Mouse (Mus musculus) CH12.LX (cell line): ENCODE measurements around the gene Tfr2. TPM values are rescaled to one million over a fixed set of nuclear protein-coding genes. Genes with fewer than 3 reads are reported as not detected.

Experiments
- DNase-seq: peaks from one replicate; pipeline ENCODE4 v3.0.0-alpha.2; 2013; ENCODE audit errors: extremely low read depth
- H3K27ac ChIP-seq: 2 replicates; pipeline ENCODE4 v1.5.1; 2012; ENCODE audit warnings: low read depth, mild to moderate bottlenecking, control low read depth, moderate library complexity; ENCODE audit not compliant: insufficient read depth
- H3K27me3 ChIP-seq: replicated peaks from 2 replicates; pipeline ENCODE3; 2012; ENCODE audit warnings: inconsistent platforms
- H3K36me3 ChIP-seq, 2 experiments: replicated peaks in 1 of 2; 2 replicates each; pipeline versions ENCODE3 to v1.6.1; 2012; ENCODE audit warnings: inconsistent platforms in 1 of 2, low read length in 1 of 2, mild to moderate bottlenecking in 1 of 2, mixed read lengths in 1 of 2, moderate library complexity in 1 of 2; ENCODE audit not compliant: control insufficient read depth in 1 of 2, insufficient read depth in 1 of 2
- H3K4me1 ChIP-seq, 2 experiments: 2 replicates each; pipeline ENCODE4 v1.6.1; 2012; ENCODE audit warnings: inconsistent platforms in 1 of 2, moderate library complexity in 1 of 2; ENCODE audit not compliant: insufficient read depth in 2 of 2, control insufficient read depth in 1 of 2
- H3K4me2 ChIP-seq: 2 replicates; pipeline ENCODE4 v1.6.1; 2012; ENCODE audit warnings: low read depth, mild to moderate bottlenecking, control low read depth; ENCODE audit not compliant: poor library complexity, insufficient read depth, severe bottlenecking
- H3K4me3 ChIP-seq, 3 experiments: fragments of 150-350 bp in 1 of 3; sonication (generic) in 1 of 3; replicated peaks in 1 of 3; 2 replicates each; pipeline versions ENCODE3 to v1.5.1; 2011 to 2012; ENCODE audit warnings: low read depth in 2 of 3, low read length in 2 of 3, mild to moderate bottlenecking in 2 of 3, moderate library complexity in 2 of 3, control low read depth in 1 of 3, improper control_type of control experiment in 1 of 3, inconsistent platforms in 1 of 3, mixed read lengths in 1 of 3; ENCODE audit not compliant: poor library complexity in 1 of 3
- H3K79me2 ChIP-seq: replicated peaks from 2 replicates; pipeline ENCODE4 v1.6.1; 2012; ENCODE audit warnings: mild to moderate bottlenecking, moderate library complexity; ENCODE audit not compliant: control insufficient read depth, poor library complexity, insufficient read depth, severe bottlenecking; ENCODE audit errors: extremely low read depth
- H3K9ac ChIP-seq: 2 replicates; pipeline ENCODE4 v1.6.1; 2012; ENCODE audit warnings: low read depth, mild to moderate bottlenecking, control low read depth, moderate library complexity; ENCODE audit not compliant: insufficient read depth
- H3K9me3 ChIP-seq: replicated peaks from 2 replicates; pipeline ENCODE3; 2012; ENCODE audit warnings: low read length, inconsistent platforms, mixed read lengths
- BHLHE40 ChIP-seq: IDR thresholded peaks from 2 replicates; pipeline ENCODE4 v1.6.1; 2011; ENCODE audit warnings: mild to moderate bottlenecking, low read depth, low read length, improper control_type of control experiment
- CHD1 ChIP-seq: IDR thresholded peaks from 2 replicates; pipeline ENCODE4 v1.6.1; 2012; ENCODE audit warnings: low read depth, low read length, improper control_type of control experiment, inconsistent platforms
- CHD2 ChIP-seq: IDR thresholded peaks from 2 replicates; pipeline ENCODE4 v1.6.1; 2011; ENCODE audit warnings: low read length, improper control_type of control experiment
- E2F4 ChIP-seq: IDR thresholded peaks from 2 replicates; pipeline ENCODE4 v1.6.1; 2011; ENCODE audit warnings: low read depth, low read length, improper control_type of control experiment; ENCODE audit not compliant: insufficient replicate concordance
- ELF1 ChIP-seq: IDR thresholded peaks from 2 replicates; pipeline ENCODE4 v1.6.1; 2014; ENCODE audit warnings: low read depth, mild to moderate bottlenecking, inconsistent platforms, low read length, improper control_type of control experiment
- EP300 ChIP-seq: IDR thresholded peaks from 2 replicates; pipeline ENCODE4 v1.6.1; 2011; ENCODE audit warnings: low read length, improper control_type of control experiment
- HCFC1 ChIP-seq: IDR thresholded peaks from 2 replicates; pipeline ENCODE4 v1.6.1; 2012; ENCODE audit warnings: low read depth, mild to moderate bottlenecking, inconsistent platforms, low read length, improper control_type of control experiment
- IRF4 ChIP-seq: IDR thresholded peaks from 2 replicates; pipeline ENCODE4 v1.6.1; 2014; ENCODE audit warnings: low read depth, mild to moderate bottlenecking, inconsistent platforms, low read length, improper control_type of control experiment
- JUND ChIP-seq: conservative IDR thresholded peaks from 2 replicates; pipeline ENCODE4 v1.6.1; 2011; ENCODE audit warnings: low read depth, low read length, improper control_type of control experiment
- MAFK ChIP-seq: IDR thresholded peaks from 2 replicates; pipeline ENCODE4 v1.6.1; 2011; ENCODE audit warnings: low read length, improper control_type of control experiment; ENCODE audit not compliant: insufficient replicate concordance
- MEF2A ChIP-seq: IDR thresholded peaks from 2 replicates; pipeline ENCODE4 v1.6.1; 2014; ENCODE audit warnings: low read depth, mild to moderate bottlenecking, inconsistent platforms, low read length, improper control_type of control experiment, borderline replicate concordance
- MYC ChIP-seq: IDR thresholded peaks from 2 replicates; pipeline ENCODE4 v1.6.1; 2011; ENCODE audit warnings: low read depth, mild to moderate bottlenecking, improper control_type of control experiment, low read length
- NELFE ChIP-seq: IDR thresholded peaks from 2 replicates; pipeline ENCODE4 v1.6.1; 2011; ENCODE audit warnings: low read depth, low read length, improper control_type of control experiment
- PAX5 ChIP-seq: IDR thresholded peaks from 2 replicates; pipeline ENCODE4 v1.6.1; 2012; ENCODE audit warnings: low read length, inconsistent platforms, mixed read lengths
- POLR2AphosphoS2 ChIP-seq: IDR thresholded peaks from 2 replicates; pipeline ENCODE4 v1.6.1; 2011; ENCODE audit warnings: low read depth, low read length, improper control_type of control experiment
- RAD21 ChIP-seq: IDR thresholded peaks from 2 replicates; pipeline ENCODE4 v1.6.1; 2011; ENCODE audit warnings: low read depth, mild to moderate bottlenecking, low read length, improper control_type of control experiment, moderate library complexity
- RCOR1 ChIP-seq: conservative IDR thresholded peaks from 2 replicates; pipeline ENCODE4 v1.6.1; 2012; ENCODE audit warnings: low read depth, mild to moderate bottlenecking, inconsistent platforms, low read length, improper control_type of control experiment
- SIN3A ChIP-seq: IDR thresholded peaks from 2 replicates; pipeline ENCODE4 v1.6.1; 2012; ENCODE audit warnings: low read length, improper control_type of control experiment, inconsistent platforms
- SMC3 ChIP-seq: IDR thresholded peaks from 2 replicates; pipeline ENCODE4 v1.6.1; 2011; ENCODE audit warnings: low read depth, low read length, improper control_type of control experiment
- TBP ChIP-seq: conservative IDR thresholded peaks from 2 replicates; pipeline ENCODE4 v1.6.1; 2011; ENCODE audit warnings: low read depth, low read length, improper control_type of control experiment
- USF1 ChIP-seq: IDR thresholded peaks from 2 replicates; pipeline ENCODE4 v1.6.1; 2014; ENCODE audit warnings: low read depth, mild to moderate bottlenecking, inconsistent platforms, low read length, improper control_type of control experiment
- USF2 ChIP-seq: conservative IDR thresholded peaks from 2 replicates; pipeline ENCODE4 v1.6.1; 2011; ENCODE audit warnings: low read depth, low read length, improper control_type of control experiment
- ZC3H11A ChIP-seq: IDR thresholded peaks from 2 replicates; pipeline ENCODE4 v1.6.1; 2012; ENCODE audit warnings: low read depth, mild to moderate bottlenecking, inconsistent platforms, low read length, improper control_type of control experiment
- ZKSCAN1 ChIP-seq: IDR thresholded peaks from 2 replicates; pipeline ENCODE4 v1.6.1; 2012; ENCODE audit warnings: low read depth, inconsistent platforms, low read length, improper control_type of control experiment, borderline replicate concordance
- ZMIZ1 ChIP-seq: IDR thresholded peaks from 2 replicates; pipeline ENCODE4 v1.6.1; 2012; ENCODE audit warnings: low read depth, mild to moderate bottlenecking, inconsistent platforms, low read length, improper control_type of control experiment
- ZNF384 ChIP-seq: IDR thresholded peaks from 2 replicates; pipeline ENCODE4 v1.6.1; 2012; ENCODE audit warnings: low read depth, low read length, improper control_type of control experiment, inconsistent platforms
- dilution Hi-C: fragments of 300-500 bp; cut with MboI; formaldehyde crosslinking; loops from 2 replicates; pipeline ENCODE4 v1.14.3; 2020; ENCODE audit warnings: low sequenced_read_pairs; ENCODE audit not compliant: extremely low pct_unique_long_range_greater_than_20kb, extremely low pct_ligation_motif_present
- in situ Hi-C: fragments of 300-500 bp; cut with MboI; formaldehyde crosslinking; loops from 3 replicates; pipeline ENCODE4 v1.14.3; 2019; ENCODE audit warnings: low sequenced_read_pairs, low pct_ligation_motif_present, low pct_unique_long_range_greater_than_20kb, mixed read lengths
- polyA plus RNA-seq: library from polyadenylated mRNA; unstranded; fragments of >175 nt; gene quantifications from 2 replicates; pipeline ENCODE4 v1.2.1, GENCODE M21; 2012; ENCODE audit warnings: low read depth; ENCODE audit not compliant: insufficient read length
- total RNA-seq, 2 experiments: library from RNA; depleted of rRNA; stranded (reverse); fragments of 300-350 nt in 1 of 2; fragments of >200 nt in 1 of 2; gene quantifications; 2 replicates each; pipeline ENCODE4 v1.2.3; 2012 to 2014

Gene Tfr2
- total and polyA plus RNA-seq, 3 experiments = 0.67 to 2.2 (median 2.2) TPM

DNA sequence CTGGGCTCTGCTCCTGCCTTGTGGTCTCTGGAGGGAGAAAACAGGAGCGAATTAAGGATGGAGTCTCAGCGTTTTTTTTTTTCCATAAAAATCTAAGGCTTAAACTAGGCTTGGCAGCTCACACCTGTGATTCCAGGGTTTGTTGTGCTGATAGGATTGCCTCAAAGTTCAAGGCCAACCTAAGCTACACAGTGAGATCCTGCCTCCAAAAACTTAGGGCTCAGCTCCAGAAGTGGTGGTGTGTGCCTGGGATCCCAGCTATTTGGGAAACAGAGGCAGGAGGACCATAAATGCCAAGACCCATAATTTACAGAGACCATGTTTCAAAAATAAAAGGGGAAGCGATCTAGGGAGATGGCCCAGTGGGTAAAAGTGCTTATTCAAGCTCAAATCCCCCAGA is 39.7 kb downstream of the Tfr2 start:
- H3K9ac ChIP-seq = no peak overlapping the region
- no peak overlapping the region for H3K4me2 ChIP-seq
- H3K36me3 ChIP-seq = peaks cover 0 to 35% of the 10 kb centered on the region in 2 experiments
- H3K27ac ChIP-seq = no peak overlapping the region
- H3K9me3 ChIP-seq = no peaks in the 10 kb centered on the region
- no peak overlapping the region for H3K4me3 ChIP-seq
- in situ Hi-C loops = no loop called here
- dilution Hi-C loops = no loop called here
- no peak for DNase-seq
- no peaks in the 10 kb centered on the region for H3K27me3 ChIP-seq
- peaks cover 0 to 17% of the 10 kb centered on the region in 2 experiments; a peak in 2 of 4 replicates for H3K4me1 ChIP-seq
- TF ChIP-seq SMC3 (no peak), ZMIZ1 (no peak), POLR2AphosphoS2 (no peak), NELFE (no peak), EP300 (no peak), MYC (no peak), SIN3A (no peak), CHD1 (no peak), USF1 (no peak), JUND (no peak), RAD21 (no peak), CHD2 (no peak), ZNF384 (no peak), TBP (no peak), ZKSCAN1 (no peak), MAFK (no peak), RCOR1 (no peak), ZC3H11A (no peak), BHLHE40 (no peak), MEF2A (no peak)
- no peaks in the 10 kb centered on the region for H3K79me2 ChIP-seq

DNA sequence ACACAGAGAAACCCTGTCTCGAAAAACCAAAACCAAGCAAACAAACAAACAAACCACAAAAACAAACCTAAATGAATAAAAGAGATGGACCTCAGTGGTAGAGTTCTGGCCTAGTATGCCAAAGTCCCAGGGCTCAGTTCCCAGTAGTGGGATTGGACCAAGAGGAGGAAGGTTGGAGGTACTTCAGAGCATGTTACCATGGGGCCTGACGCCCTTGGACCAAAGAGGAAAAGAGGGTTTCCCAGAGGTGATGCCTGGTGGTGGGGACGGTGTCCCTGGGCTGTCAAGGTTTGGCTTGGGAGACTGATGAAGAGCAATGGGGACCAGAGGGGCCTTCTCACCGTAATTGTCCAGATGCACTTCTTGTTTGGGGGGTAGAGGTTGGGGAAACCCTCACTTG is 40.4 kb downstream of the Tfr2 start:
- Histone ChIP-seq H3K27me3 (no peaks in the 10 kb centered on the region), H3K4me3 (no peak overlapping the region)
- in situ Hi-C loops = no loop called here
- TF ChIP-seq BHLHE40 (no peak), IRF4 (no peak), RCOR1 (no peak), MEF2A (no peak), MYC (no peak), E2F4 (no peak), USF1 (no peak), USF2 (no peak), ELF1 (no peak), PAX5 (no peak), POLR2AphosphoS2 (no peak), HCFC1 (no peak)
- TF ChIP-seq, all 38 proteins: peak for 0
- Histone ChIP-seq H3K79me2 (no peaks in the 10 kb centered on the region), H3K9ac (no peak overlapping the region), H3K4me1 (peaks cover 0 to 14% of the 10 kb centered on the region in 2 experiments; a peak in 2 of 4 replicates), H3K27ac (no peak overlapping the region), H3K9me3 (no peaks in the 10 kb centered on the region), H3K4me2 (no peak overlapping the region), H3K36me3 (peaks cover 0 to 33% of the 10 kb centered on the region in 2 experiments)
- no peak for DNase-seq
- dilution Hi-C loops = no loop called here
